Mouse (Mus musculus) neural tube, embryonic 11.5 days (tissue): ENCODE measurements around the gene Plod1. TPM values are rescaled to one million over a fixed set of nuclear protein-coding genes. Genes with fewer than 3 reads are reported as not detected.
A peak's percentile ranks its signal among the peaks of the same experiment; 100 is the strongest.

ENCODE experiments used
- ATAC-seq: fragments of 200-750 bp; cut with Nextera tagmentation; 2 replicates; pipeline ENCODE4 v1.8.0; 2017; ENCODE audit warnings: moderate number of reproducible peaks, mild to moderate bottlenecking, moderate TSS enrichment, moderate library complexity; ENCODE audit not compliant: insufficient read depth, low FRiP score, low TSS enrichment
- DNase-seq: peaks from one replicate; pipeline ENCODE4 v3.0.0-alpha.2; 2015; ENCODE audit warnings: low spot score
- H3K27ac ChIP-seq: fragments of 300-500 bp; sonication (generic); 2 replicates; pipeline ENCODE4 v1.5.1; 2014; ENCODE audit warnings: low read depth, mild to moderate bottlenecking, low read length
- H3K27me3 ChIP-seq: fragments of 300-500 bp; sonication (generic); 2 replicates; pipeline ENCODE4 v1.6.1; 2014; ENCODE audit warnings: mild to moderate bottlenecking, low read length, mixed read lengths; ENCODE audit not compliant: control insufficient read depth, insufficient read depth
- H3K36me3 ChIP-seq: fragments of 300-500 bp; sonication (generic); 2 replicates; pipeline ENCODE4 v1.6.1; 2014; ENCODE audit warnings: mild to moderate bottlenecking, low read length, moderate library complexity, mixed read lengths; ENCODE audit not compliant: control insufficient read depth, insufficient read depth
- H3K4me1 ChIP-seq: fragments of 300-500 bp; sonication (generic); 2 replicates; pipeline ENCODE4 v1.6.1; 2014; ENCODE audit warnings: low read length, mixed read lengths; ENCODE audit not compliant: control insufficient read depth, insufficient read depth
- H3K4me2 ChIP-seq: fragments of 300-500 bp; sonication (generic); 2 replicates; pipeline ENCODE4 v1.6.1; 2014; ENCODE audit warnings: low read depth, mild to moderate bottlenecking, moderate library complexity
- H3K4me3 ChIP-seq: fragments of 300-500 bp; sonication (generic); 2 replicates; pipeline ENCODE4 v1.5.1; 2014; ENCODE audit warnings: low read depth, low read length
- H3K9ac ChIP-seq: fragments of 300-500 bp; sonication (generic); 2 replicates; pipeline ENCODE4 v1.6.1; 2014; ENCODE audit warnings: mild to moderate bottlenecking, low read length
- H3K9me3 ChIP-seq: fragments of 300-500 bp; sonication (generic); 2 replicates; pipeline ENCODE4 v1.6.1; 2016; ENCODE audit warnings: low read length; ENCODE audit not compliant: control insufficient read depth
- WGBS: fragments of 180-500 bp; shearing (Covaris S2); extraction: QIAGEN DNeasy Blood & Tissue Kit; methylation state at CpG from one replicate; pipeline ENCODE4 v1.1.7; 2014; 5-methylcytosine and 5-hydroxymethylcytosine counted together
- polyA plus RNA-seq: library from polyadenylated mRNA; unstranded; fragments of >200 nt; fragmentation: Nextera tagmentation; extraction: Ambion mirVana; gene quantifications from 2 replicates; pipeline ENCODE4 v1.2.1, GENCODE M21; 2014

Plod1 gene
- polyA plus RNA-seq, 1 experiment from 2014 or later, result 35.2 TPM

DNA sequence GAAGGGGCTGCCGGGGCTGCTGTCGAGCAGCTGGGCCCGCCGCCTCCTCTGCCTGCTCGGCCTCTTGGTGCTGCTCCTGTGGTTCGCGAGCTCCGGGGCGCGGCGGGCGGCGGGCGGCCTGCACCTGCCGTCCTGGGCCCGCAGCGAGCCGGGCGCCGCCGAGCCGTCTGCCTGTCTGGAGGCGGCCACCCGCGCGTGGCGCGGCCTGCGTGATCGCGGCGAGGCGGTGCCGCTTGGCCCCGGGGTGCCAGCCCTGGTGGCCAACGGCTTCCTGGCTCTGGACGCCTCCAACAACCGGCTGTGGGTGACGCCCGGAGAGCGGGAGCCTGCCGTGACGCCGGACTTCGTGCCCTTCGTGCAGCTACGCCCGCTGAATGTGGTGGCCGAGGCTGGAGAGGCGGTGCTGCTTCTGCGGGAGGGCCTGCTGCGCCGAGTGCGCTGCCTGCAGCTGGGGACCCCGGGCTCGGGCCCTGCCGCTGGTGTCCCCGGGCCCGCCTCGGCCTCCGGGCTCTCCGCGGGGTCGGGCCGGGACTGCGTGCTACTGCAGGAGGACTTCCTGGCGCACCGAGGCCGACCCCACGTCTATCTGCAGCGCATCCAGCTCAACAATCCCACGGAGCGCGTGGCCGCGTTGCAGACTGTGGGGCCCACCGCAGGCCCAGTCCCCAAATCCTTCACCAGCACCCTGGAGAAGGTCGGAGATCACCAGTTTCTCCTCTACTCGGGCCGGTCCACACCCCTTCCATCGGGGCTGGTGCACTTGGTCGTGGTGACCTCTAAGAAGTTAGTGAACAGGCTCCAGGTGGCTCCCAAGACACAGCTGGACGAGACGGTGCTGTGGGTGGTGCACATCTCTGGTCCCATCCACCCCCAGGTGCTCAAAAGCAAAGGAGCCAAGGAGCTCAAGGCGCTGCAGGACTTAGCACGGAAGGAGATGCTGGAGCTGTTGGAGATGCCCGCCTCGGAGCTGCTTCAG lies 4.8 kb upstream of the Plod1 start:
- Histone ChIP-seq H3K4me2 (peak overlapping the region; percentile 98), H3K27ac (0 out of 2 replicates have a peak overlapping the region, but pooled peaks have one; percentile 45), H3K4me3 (peak overlapping the region; percentile 90), H3K36me3 (peaks cover 7% of the 10 kb centered on the region), H3K27me3 (no peaks in the 10 kb centered on the region), H3K9ac (peak overlapping the region; percentile 83), H3K9me3 (no peaks in the 10 kb centered on the region), H3K4me1 (peaks cover 11% of the 10 kb centered on the region)
- DNase-seq, result no peak
- 7% methylated on average over 85 of the region's 88 CpGs for WGBS
- peak; percentile 63 for ATAC-seq

DNA sequence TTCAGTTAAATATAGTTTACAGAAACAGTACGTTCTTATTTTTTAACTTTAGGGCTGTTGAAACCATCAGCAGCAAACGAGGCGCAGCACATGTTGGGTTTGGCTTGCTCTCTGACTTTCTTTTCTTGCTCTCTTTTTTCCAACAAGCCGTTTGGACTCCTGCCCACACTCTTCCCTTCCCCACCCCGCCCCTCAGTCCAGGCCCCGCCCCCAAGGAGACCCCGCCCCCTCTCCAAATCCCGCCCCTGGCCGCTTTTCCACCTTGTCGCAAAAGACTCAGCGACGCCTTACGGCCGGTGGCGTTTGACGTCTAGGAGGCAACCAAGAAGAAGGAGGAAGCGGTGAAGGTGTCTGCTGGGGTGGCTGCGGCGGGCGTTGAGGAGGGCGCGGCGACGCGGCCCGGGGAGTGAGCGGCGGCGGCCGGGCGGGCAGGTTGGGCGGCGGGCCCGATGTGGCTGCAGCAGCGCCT lies 4.0 kb upstream of the Plod1 start, which contains the start of gene 2510039O18Rik:
TSS of gene 2510039O18Rik (plus strand) at position 320 of the 469 bp plus-strand sequence.
- H3K27ac ChIP-seq, result peak within 1 kb of the TSS; percentile 45; the same call in 1 of the 2 replicates
- H3K27me3 ChIP-seq, result no peaks in the 10 kb centered on the region
- DNase-seq, result peak; percentile 89
- 2% methylated on average over 32 of the region's 35 CpGs for WGBS
- ATAC-seq, result peak; percentile 54
- no peaks in the 10 kb centered on the region for H3K9me3 ChIP-seq
- H3K4me3 ChIP-seq, result peak within 1 kb of the TSS; percentile 90
- H3K4me2 ChIP-seq, result peak within 1 kb of the TSS; percentile 98
- peak within 1 kb of the TSS; percentile 83 for H3K9ac ChIP-seq
- peaks cover 6% of the 10 kb centered on the region for H3K36me3 ChIP-seq
- H3K4me1 ChIP-seq, result peaks cover 11% of the 10 kb centered on the region

DNA sequence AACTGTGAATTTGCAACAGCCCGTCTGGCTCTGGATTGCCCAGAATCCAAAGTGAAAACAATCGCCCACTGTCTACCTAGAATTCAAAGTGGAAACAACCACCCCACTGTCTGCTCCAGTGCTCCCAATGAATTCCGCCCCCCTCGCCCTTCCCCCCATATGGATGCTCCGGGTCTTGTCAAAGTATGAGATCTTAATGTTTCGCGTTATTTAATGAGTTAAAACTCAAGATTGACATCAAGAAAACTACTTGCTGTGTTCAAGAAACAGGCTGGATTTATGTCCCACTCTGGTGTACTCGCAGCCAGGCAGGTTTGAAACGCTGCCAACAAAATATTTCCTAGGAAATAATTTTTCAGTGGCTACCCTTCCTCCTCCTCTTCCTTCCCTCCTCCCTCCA lies 3.5 kb upstream of the Plod1 start:
- H3K9ac ChIP-seq, result no peak overlapping the region
- peak overlapping the region; percentile 98; the same call in 1 of the 2 replicates for H3K4me2 ChIP-seq
- H3K27ac ChIP-seq, result peak overlapping the region; percentile 42; the same call in 1 of the 2 replicates
- 59% methylated on average over 9 of the region's 9 CpGs for WGBS
- H3K4me3 ChIP-seq, result no peak overlapping the region
- no peaks in the 10 kb centered on the region for H3K27me3 ChIP-seq
- ATAC-seq, result peak; percentile 21; the same call in 1 of the 2 replicates
- H3K4me1 ChIP-seq, result peaks cover 11% of the 10 kb centered on the region
- H3K9me3 ChIP-seq, result no peaks in the 10 kb centered on the region
- DNase-seq, result peak; percentile 40
- peaks cover 4% of the 10 kb centered on the region for H3K36me3 ChIP-seq

DNA sequence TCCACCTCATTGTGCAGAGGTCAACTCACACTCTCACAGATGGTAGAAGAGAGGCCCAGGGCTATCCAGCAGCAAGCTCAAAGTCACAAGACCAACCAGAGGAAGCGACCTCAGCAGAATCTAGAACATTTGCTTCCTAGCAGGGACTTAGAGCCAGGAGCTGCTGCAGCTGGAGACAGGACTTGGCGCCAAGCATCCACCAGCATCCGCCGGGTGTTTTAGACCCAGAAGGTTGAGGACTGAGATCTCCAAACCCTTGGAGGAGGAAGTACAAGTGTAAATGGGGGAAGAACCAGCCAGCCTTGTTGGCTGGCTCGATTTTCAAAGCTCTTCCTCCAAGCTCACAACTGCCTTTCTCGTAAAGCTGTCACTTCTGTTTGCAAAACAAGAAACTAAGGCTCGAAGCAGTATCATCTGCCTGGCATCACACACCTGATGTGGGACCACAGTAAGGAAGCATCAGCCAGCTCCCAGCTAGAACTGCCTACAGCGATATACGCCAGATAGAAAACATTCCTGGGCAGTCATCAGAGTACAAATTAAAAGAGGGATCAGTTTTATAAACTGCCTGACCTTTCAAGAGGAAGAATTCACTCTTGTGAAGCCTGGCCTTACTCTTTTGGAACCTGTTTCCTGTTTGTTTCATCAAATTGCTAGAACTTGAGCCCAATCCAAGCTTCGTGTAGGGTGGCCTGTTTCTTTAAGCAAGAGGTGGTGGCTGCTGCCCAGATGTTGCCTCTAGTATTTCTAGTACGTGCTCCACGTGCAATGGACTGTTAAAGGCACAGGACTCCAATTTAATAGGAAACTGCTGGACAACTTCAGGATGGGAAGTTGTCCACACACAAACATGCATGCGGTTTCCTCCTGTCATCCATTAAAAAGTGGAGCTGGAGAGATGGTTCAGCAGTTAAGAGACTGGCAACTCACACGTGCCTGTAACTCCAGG lies 1.9 kb upstream of the Plod1 start:
- ATAC-seq (no peak), DNase-seq (no peak)
- WGBS, result 67% methylated on average over 14 of the region's 14 CpGs

DNA sequence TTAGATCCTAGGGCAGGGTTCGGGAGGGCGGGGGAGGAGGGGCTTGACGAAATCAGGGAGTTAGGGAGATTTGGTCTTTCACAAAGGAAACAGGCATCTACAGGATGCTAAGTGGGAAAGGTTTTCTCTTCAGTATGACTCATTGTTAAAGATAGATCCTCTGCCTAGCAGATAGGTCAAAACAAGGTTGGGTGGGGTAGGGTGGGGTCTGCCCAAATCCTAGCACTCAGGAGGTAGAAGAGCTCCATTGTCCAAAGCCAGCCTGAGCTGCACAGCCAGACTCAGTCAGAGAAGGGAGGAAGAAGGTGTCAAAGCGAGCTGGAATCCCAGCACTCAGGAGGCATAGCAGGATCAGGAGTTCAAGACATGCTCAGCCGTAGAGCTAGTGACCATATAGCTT lies 919 bp upstream of the Plod1 start:
- H3K4me3 ChIP-seq, result no peak overlapping the region
- 64% methylated on average over 5 of the region's 5 CpGs for WGBS
- ATAC-seq, result no peak

More for the DNA sequence above, 1.9 kb upstream of the Plod1 start:
- no peak overlapping the region for H3K9ac ChIP-seq
- H3K27me3 ChIP-seq, result no peaks in the 10 kb centered on the region
- H3K27ac ChIP-seq, result no peak overlapping the region
- no peak overlapping the region for H3K4me3 ChIP-seq
- no peak overlapping the region for H3K4me2 ChIP-seq
- H3K9me3 ChIP-seq, result no peaks in the 10 kb centered on the region
- peaks cover 11% of the 10 kb centered on the region for H3K4me1 ChIP-seq
- H3K36me3 ChIP-seq, result no peaks in the 10 kb centered on the region

DNA sequence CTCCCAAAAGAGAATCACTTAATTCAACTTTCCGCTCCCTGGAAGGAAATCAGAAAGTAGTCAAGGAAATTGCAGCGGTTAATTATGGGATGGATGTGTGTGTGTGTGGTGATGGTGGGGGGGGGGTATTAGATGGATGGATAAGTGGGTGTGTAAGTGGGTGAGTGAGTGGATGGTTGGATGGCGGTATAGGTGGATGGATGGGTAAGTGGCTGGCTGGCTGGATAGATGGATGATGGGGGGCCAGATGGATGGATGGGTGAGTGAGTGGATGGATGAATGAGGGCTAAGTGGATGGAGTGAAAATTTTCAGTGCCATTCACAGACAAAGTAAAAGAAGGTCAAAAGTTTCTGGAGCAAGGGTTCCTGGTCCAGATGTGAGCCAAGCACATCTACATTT lies 454 bp upstream of the Plod1 start:
- Histone ChIP-seq H3K9me3 (no peaks in the 10 kb centered on the region), H3K27ac (no peak overlapping the region), H3K4me1 (peaks cover 7% of the 10 kb centered on the region), H3K9ac (peak overlapping the region; percentile 78), H3K27me3 (no peaks in the 10 kb centered on the region), H3K4me2 (peak overlapping the region; percentile 89), H3K36me3 (no peaks in the 10 kb centered on the region), H3K4me3 (peak overlapping the region; percentile 62)
- WGBS, result 41% methylated on average over 3 of the region's 3 CpGs
- DNase-seq (no peak), ATAC-seq (no peak)

More for the DNA sequence above, 919 bp upstream of the Plod1 start:
- no peak overlapping the region for H3K4me2 ChIP-seq
- no peak overlapping the region for H3K9ac ChIP-seq
- H3K36me3 ChIP-seq, result no peaks in the 10 kb centered on the region
- no peaks in the 10 kb centered on the region for H3K9me3 ChIP-seq
- H3K4me1 ChIP-seq, result peaks cover 11% of the 10 kb centered on the region
- no peak overlapping the region for H3K27ac ChIP-seq
- DNase-seq, result no peak
- no peaks in the 10 kb centered on the region for H3K27me3 ChIP-seq

DNA sequence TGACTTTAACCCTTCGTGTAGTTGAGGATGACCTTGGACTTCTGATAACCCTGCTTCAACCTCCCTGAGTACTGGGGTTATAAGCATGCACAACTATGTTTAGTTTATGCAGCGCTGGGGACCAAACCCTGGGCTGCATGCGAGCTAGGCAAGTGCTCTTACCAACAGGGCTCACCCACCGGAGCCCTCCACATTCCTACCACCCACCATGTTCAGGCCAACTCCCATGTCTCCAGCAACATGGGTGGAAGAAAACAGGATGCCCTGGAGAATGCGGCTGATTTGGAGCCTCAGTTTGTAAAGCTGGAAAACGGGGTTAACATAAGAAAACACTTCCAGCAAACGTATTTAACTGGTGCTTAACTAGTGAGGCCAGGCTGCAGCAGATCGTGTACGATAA lies 663 bp downstream of the Plod1 start:
- no peak overlapping the region for H3K27ac ChIP-seq

DNA sequence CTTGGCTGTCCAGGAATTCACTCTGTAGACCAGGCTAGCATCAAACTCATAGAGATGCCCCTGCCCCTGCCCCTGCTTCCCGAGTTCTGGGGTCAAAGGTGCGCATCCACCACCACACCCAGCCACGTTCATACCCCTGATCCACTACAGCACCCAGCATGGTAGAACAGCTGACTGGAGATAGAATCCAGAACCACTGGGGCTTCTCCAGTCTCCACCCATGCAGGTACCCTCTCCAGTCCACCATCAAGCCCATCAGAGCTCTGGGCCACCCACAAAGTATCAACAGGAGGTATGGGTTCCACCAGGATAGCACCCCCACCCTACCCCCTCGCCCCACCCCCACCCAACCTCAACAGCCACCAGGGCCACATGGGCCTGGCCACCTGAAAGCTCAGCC lies 2.0 kb downstream of the Plod1 start:
- H3K9me3 ChIP-seq, result no peaks in the 10 kb centered on the region
- H3K9ac ChIP-seq, result no peak overlapping the region
- no peak overlapping the region for H3K4me3 ChIP-seq
- no peak overlapping the region for H3K4me2 ChIP-seq
- WGBS, result 79% methylated on average over 4 of the region's 4 CpGs
- no peaks in the 10 kb centered on the region; the same call in 1 of the 2 replicates for H3K4me1 ChIP-seq
- no peaks in the 10 kb centered on the region for H3K36me3 ChIP-seq
- DNase-seq (no peak), ATAC-seq (no peak)
- no peak overlapping the region for H3K27ac ChIP-seq
- H3K27me3 ChIP-seq, result no peaks in the 10 kb centered on the region

More for the DNA sequence above, 663 bp downstream of the Plod1 start:
- peak overlapping the region; percentile 62 for H3K4me3 ChIP-seq
- H3K36me3 ChIP-seq, result no peaks in the 10 kb centered on the region
- peak overlapping the region; percentile 78 for H3K9ac ChIP-seq
- H3K4me2 ChIP-seq, result peak overlapping the region; percentile 89
- ATAC-seq, result no peak
- H3K9me3 ChIP-seq, result no peaks in the 10 kb centered on the region
- 27% methylated on average over 9 of the region's 9 CpGs for WGBS
- H3K4me1 ChIP-seq, result no peaks in the 10 kb centered on the region; the same call in 1 of the 2 replicates
- no peaks in the 10 kb centered on the region for H3K27me3 ChIP-seq
- no peak for DNase-seq
